Mouse (Mus musculus): Measurements from ENCODE around the gene Ankrd13a.
"Not testable (repeated sequence)": the region's sequence is repeated elsewhere in the genome, so short reads cannot be mapped to it uniquely, and the experiment has no call there.

The Ankrd13a gene

GRCm38 (mm10) chr5:114829740-114830139, 55.3 kb downstream of the Ankrd13a start:
- DNase-seq (ENCODE audit: low read depth, low spot score) = no peak

- DNase-seq (ENCODE audit: low read depth, low spot score) = no peak
Measured at GRCm38 (mm10) chr5:114836886-114837285, 62.4 kb downstream of the Ankrd13a start.

GRCm38 (mm10) chr5:114840481-114840880, 66.0 kb downstream of the Ankrd13a start:
- DNase-seq (ENCODE audit: low read depth, low spot score) = not testable (repeated sequence)

- not testable (repeated sequence) for DNase-seq (ENCODE audit: low read depth, low spot score)
Measured at GRCm38 (mm10) chr5:114842155-114842554, 67.7 kb downstream of the Ankrd13a start.

GRCm38 (mm10) chr5:114842674-114843073, 68.2 kb downstream of the Ankrd13a start:
- no peak for DNase-seq (ENCODE audit: low read depth, low spot score)

- DNase-seq (ENCODE audit: low read depth, low spot score) = not testable (repeated sequence)
Measured at GRCm38 (mm10) chr5:114844371-114844770, 69.9 kb downstream of the Ankrd13a start.

GRCm38 (mm10) chr5:114851565-114852236, 77.2 kb downstream of the Ankrd13a start:
- no peak for DNase-seq (ENCODE audit: low read depth, low spot score)

GRCm38 (mm10) chr5:114853364-114853763, 78.9 kb downstream of the Ankrd13a start, which contains the start of gene 4930519G04Rik:
Gene 4930519G04Rik (plus strand): TSS chr5:114853664.
- DNase-seq (ENCODE audit: low read depth, low spot score) = not testable (repeated sequence)
